Mouse (Mus musculus) liver, adult 2 months (tissue): ENCODE measurements at regions not wholly inside any gene's neighbourhood (a gene's known extent, or its start where the extent isn't known, plus 50 kb on each side); places are given as distances from the start of the nearest gene placed in this dataset.

ENCODE experiments used
- CTCF ChIP-seq: fragments of 200-500 bp; IDR thresholded peaks from 2 replicates; pipeline ENCODE4 v1.5.1; 2011; ENCODE audit warnings: low read depth, low read length, control low read depth
- POLR2A ChIP-seq: fragments of 200-500 bp; IDR thresholded peaks from 2 replicates; pipeline ENCODE4 v1.6.1; 2011; ENCODE audit warnings: low read length, control low read depth; ENCODE audit not compliant: insufficient read depth; ENCODE audit errors: extremely low read depth

- no peak for TF ChIP-seq POLR2A
- TF ChIP-seq CTCF, result no peak
Observed at GRCm38 (mm10) chr13:44155956-44156355, 371.4 kb downstream of the Cd83 start.
